Mouse (Mus musculus): ENCODE measurements at regions not wholly inside any gene's neighbourhood (a gene's known extent, or its start where the extent isn't known, plus 50 kb on each side); places are given as distances from the start of the nearest gene placed in this dataset.
"Not testable (repeated sequence)": the region's sequence is repeated elsewhere in the genome, so short reads cannot be mapped to it uniquely, and the experiment has no call there.

DNA sequence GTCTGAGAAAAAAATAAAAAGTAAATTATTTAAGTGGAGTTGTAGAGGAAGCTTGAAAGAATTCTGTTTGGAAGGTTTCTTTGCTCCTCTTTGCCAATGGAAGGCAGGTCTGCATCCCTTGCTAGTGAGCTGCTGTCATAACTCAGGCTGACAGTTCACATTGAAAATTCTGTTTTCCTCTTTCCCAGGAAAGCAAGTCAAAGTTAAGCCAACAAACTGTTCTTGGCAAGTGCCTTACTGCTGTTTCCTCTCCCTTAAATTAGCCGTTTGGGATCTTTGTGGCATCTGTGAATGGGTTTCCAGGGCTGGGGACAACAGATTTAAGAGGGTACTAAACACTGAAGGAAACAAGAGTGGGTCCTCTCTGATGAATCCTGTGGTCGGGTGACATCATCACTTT, 261.2 kb downstream of the Pou4f1 start:
- 38% methylated on average over 2 of the region's 2 CpGs for WGBS
- ATAC-seq (ENCODE audit: low read depth), result no peak
- H3K27me3 ChIP-seq, result 0 out of 2 replicates have a peak, but pooled peaks cover 3% of the 10 kb centered on the region
- no peak overlapping the region for H3K9ac ChIP-seq
- H3K27ac ChIP-seq (replicated peaks), result no peak overlapping the region
- H3K9me3 ChIP-seq, result no peaks in the 10 kb centered on the region
- H3K36me3 ChIP-seq, result no peaks in the 10 kb centered on the region
- H3K4me1 ChIP-seq (replicated peaks), result 0 out of 2 replicates have a peak, but pooled peaks cover 8% of the 10 kb centered on the region
- no peak overlapping the region for H3K4me2 ChIP-seq
- no peak overlapping the region for H3K4me3 ChIP-seq

DNA sequence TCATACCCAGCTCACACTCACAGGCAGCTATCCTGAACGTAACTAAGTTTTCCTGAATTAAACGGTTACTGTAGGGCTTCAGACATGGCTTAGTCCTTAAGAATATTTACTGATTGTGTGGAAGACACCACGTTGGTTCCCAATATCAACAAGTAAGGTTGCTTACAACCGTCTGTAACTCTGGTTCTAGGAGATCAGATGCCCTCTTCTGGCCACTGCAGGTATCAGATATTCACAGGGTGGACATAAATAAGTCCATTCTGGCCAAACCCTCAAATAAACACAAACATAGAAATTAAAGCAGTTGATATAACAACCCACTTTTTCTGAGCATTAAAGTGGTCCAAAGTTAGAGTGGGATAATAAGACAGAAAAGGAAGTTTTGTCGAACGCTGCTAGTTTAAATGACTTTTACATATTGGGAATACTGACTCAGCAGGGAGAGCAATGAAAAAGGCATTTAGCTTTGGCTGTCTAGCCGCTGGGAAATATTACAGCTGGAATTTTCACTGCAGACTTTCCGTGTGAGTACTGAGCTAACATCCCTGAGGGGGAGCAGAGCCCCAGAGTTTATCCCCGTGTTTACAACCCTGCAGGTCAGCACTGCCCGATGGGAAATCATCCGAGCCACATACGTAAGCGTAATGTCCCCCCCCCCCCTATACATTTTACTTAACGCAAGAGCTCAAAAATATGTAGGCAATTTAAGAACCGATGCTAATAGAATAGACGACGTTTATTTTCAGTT, 264.4 kb downstream of the Pou4f1 start:
- Histone ChIP-seq H3K9me3 (no peaks in the 10 kb centered on the region), H3K27me3 (no peaks in the 10 kb centered on the region), H3K4me1 (replicated peaks) (0 out of 2 replicates have a peak, but pooled peaks cover 2% of the 10 kb centered on the region), H3K27ac (replicated peaks) (no peak overlapping the region), H3K4me3 (no peak overlapping the region), H3K4me2 (no peak overlapping the region), H3K9ac (no peak overlapping the region), H3K36me3 (no peaks in the 10 kb centered on the region)
- no peak for ATAC-seq (ENCODE audit: low read depth)
- WGBS, result 64% methylated on average over 17 of the region's 17 CpGs

DNA sequence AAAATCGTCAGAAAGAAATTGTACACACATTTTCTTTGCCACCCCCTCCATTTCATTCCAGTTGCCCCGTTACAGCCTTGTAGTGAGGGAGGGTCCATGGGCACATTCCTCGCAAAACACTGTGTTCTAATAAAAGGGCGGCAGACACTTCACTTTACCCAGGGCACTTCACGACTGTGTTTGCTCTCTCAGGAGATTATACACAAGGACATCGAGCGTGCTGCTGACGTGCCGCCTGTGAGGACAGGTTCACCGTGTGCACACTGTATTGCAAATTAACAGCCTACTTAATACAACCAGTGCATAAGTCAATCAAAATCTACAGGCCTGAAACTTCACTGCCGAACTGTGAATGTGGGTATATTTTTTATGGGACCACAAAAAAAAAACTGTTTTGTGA, 274.6 kb downstream of the Pou4f1 start:
- Histone ChIP-seq H3K27ac (replicated peaks) (no peak overlapping the region; the same call in 1 of the 2 replicates), H3K4me2 (no peak overlapping the region), H3K4me3 (no peak overlapping the region), H3K4me1 (replicated peaks) (no peaks in the 10 kb centered on the region), H3K9me3 (no peaks in the 10 kb centered on the region), H3K27me3 (no peaks in the 10 kb centered on the region), H3K9ac (no peak overlapping the region), H3K36me3 (no peaks in the 10 kb centered on the region)
- no peak for ATAC-seq (ENCODE audit: low read depth)
- 72% methylated on average over 11 of the region's 11 CpGs for WGBS

DNA sequence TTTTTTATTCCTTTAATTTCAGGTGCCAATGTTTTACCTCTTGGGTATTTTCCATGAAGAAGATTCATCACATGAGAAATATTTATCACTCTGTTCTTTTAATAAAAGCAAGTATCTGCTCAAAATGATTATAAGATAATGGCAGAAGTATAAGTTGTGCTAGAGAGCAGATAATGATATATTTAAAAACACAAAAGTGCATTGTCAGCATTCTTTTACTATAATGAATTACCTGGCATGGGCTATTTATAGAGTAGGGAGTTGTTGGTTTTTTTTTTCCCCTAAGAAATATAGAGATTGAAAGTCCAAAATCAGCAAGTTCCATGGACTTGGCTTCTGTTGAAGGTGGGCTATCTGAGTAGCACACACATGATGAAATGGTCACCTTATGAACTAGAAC, 292.7 kb downstream of the Pou4f1 start:
- H3K9ac ChIP-seq, result no peak overlapping the region
- H3K4me3 ChIP-seq, result no peak overlapping the region
- H3K27me3 ChIP-seq, result no peaks in the 10 kb centered on the region
- no peak for ATAC-seq (ENCODE audit: low read depth)
- H3K27ac ChIP-seq (replicated peaks), result no peak overlapping the region
- no peak overlapping the region for H3K4me2 ChIP-seq
- H3K9me3 ChIP-seq, result no peaks in the 10 kb centered on the region
- H3K36me3 ChIP-seq, result no peaks in the 10 kb centered on the region
- no peaks in the 10 kb centered on the region for H3K4me1 ChIP-seq (replicated peaks)

DNA sequence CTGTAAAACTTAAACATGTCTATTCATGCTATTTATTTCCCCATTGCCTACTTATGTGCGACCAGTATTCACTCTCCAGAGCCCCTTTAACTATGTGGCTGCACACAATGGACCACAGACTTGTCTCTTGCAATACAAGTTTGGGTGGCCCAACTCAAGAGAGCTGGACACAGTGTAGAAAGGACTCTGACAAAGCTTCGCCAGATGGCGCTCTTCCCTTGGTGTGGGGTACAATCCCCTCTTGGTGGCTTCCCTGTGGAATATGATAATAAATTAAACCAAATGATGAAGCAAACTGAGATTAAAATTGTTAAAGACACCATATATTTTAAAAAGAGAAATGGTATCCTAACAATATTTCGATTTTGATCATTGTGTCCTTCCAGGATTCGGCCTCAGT, 302.6 kb upstream of the Ednrb start:
- Histone ChIP-seq H3K4me3 (no peak overlapping the region), H3K4me1 (replicated peaks) (peaks cover 5% of the 10 kb centered on the region; the same call in 1 of the 2 replicates), H3K4me2 (no peak overlapping the region), H3K27me3 (no peaks in the 10 kb centered on the region), H3K9ac (no peak overlapping the region), H3K36me3 (no peaks in the 10 kb centered on the region), H3K9me3 (no peaks in the 10 kb centered on the region), H3K27ac (replicated peaks) (no peak overlapping the region)
- WGBS, result 64% methylated on average over 5 of the region's 5 CpGs
- ATAC-seq (ENCODE audit: low read depth), result no peak

DNA sequence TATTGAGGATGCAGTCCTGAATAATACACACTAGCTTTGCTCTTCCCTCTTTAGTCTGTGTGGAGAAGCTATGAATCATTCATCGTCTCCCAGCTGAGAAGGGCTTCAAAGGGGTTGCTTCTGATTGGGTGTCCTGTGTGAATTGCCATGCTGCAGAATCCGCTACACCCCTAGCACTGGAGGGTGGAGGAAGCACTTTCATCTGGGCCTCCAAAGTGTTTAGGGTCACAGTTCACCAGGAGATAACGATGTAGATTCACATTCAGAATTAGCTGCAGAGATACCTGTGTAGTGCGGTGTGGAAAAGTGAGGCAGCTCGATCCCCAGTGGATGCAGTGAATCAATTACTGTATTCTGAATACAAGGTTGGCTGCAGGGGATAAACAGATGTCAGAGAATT, 301.2 kb upstream of the Ednrb start:
- ATAC-seq (ENCODE audit: low read depth), result peak; percentile 47; the same call in 1 of the 2 replicates
- WGBS, result 34% methylated on average over 5 of the region's 5 CpGs
- H3K4me2 ChIP-seq, result no peak overlapping the region
- no peaks in the 10 kb centered on the region for H3K9me3 ChIP-seq
- H3K27ac ChIP-seq (replicated peaks), result no peak overlapping the region
- no peaks in the 10 kb centered on the region for H3K36me3 ChIP-seq
- no peaks in the 10 kb centered on the region for H3K27me3 ChIP-seq
- H3K4me3 ChIP-seq, result no peak overlapping the region
- peaks cover 5% of the 10 kb centered on the region; the same call in 1 of the 2 replicates for H3K4me1 ChIP-seq (replicated peaks)
- H3K9ac ChIP-seq, result no peak overlapping the region

DNA sequence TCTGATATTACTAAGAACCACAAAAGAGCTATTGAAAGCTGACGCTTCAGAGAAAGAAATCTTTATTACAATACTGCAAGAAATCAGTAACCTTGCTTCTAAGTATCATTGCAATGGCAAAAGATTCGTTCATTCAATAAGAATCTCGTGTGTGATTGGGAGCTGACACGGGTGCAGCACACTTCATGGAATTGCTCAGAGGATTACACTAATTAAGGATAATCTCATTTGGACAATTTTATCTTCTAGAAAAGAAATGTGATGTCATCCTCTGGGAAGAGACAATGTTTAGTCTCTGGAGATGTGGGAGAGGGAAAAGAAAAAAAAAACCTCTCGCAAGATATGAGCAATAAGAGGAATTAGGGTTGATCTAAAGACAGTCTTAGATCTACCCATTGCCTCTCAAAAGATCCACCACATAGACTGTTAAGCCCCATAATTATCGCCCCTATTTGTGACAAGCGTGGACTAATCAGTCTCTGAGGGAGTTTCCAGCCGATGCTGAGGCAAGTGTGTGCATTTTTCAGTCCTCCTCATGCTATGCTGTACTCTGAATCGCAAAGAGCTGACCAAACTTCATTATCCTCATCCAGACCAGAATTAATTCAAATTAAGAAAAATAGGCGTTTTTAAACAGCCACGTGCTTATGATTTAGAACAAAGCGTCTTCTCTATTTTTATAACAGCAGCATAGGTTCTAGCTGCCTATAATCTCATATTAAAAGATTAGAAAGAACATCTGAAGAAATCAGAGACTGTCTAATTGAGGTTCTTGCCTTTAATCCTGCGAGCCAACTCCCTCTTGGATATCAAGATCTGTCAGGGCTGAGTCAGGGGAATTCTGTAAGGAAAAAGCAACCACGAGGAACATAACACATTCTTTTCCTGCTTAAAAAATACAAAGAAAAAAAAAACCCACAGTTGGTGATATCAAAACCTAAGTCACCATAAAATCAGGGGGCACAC, 271.1 kb upstream of the Ednrb start:
- Histone ChIP-seq H3K9me3 (no peaks in the 10 kb centered on the region), H3K36me3 (no peaks in the 10 kb centered on the region), H3K27ac (replicated peaks) (no peak overlapping the region), H3K4me2 (no peak overlapping the region), H3K9ac (no peak overlapping the region), H3K4me1 (replicated peaks) (no peaks in the 10 kb centered on the region), H3K27me3 (no peaks in the 10 kb centered on the region), H3K4me3 (no peak overlapping the region)
- WGBS, result 83% methylated on average over 14 of the region's 14 CpGs
- no peak for ATAC-seq (ENCODE audit: low read depth)

DNA sequence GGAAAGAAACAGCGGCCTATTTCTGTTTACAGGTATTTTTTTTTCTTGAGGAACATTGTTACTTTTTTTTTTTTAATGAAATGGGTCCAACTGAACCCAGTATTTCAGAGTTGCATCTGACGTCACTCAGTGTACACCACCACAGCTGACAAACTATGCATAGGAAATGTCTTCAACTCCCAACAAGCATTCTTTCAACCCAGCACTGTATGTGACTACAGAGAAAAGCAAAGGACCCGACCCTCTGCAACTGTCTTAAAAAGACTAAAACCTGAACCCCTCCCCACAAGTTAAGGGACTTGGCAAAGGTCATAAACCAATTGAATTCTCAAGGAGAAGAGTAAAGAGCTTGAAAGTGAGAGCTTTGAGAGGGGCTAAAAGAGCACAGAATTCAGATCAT, 270.0 kb upstream of the Ednrb start:
- Histone ChIP-seq H3K36me3 (no peaks in the 10 kb centered on the region), H3K4me1 (replicated peaks) (no peaks in the 10 kb centered on the region), H3K27me3 (no peaks in the 10 kb centered on the region), H3K4me3 (no peak overlapping the region), H3K4me2 (no peak overlapping the region), H3K9ac (no peak overlapping the region), H3K9me3 (no peaks in the 10 kb centered on the region), H3K27ac (replicated peaks) (no peak overlapping the region)
- no peak for ATAC-seq (ENCODE audit: low read depth)
- 60% methylated on average over 3 of the region's 3 CpGs for WGBS

DNA sequence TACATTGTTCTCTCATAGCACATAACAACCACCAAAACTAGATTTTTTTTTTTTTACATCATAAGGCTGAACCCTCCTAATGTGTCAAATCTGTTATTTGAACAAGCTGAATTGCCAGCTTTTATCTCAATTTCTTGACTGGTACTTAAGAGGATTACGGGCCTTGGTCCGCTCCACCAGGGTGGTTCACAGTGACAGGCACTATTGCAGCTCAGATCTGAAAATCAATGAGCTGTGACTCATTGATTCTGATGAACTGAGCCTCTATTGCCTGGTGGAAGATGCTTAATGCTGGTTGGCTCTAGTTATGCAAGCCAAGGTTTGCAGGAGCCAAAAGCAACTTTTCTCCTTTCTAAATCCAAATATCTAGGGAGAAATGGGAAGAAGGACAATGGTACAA, 269.2 kb upstream of the Ednrb start:
- ATAC-seq (ENCODE audit: low read depth), result no peak
- H3K27me3 ChIP-seq, result no peaks in the 10 kb centered on the region
- H3K4me2 ChIP-seq, result no peak overlapping the region
- no peaks in the 10 kb centered on the region for H3K36me3 ChIP-seq
- 65% methylated on average over 2 of the region's 2 CpGs for WGBS
- no peak overlapping the region for H3K4me3 ChIP-seq
- H3K27ac ChIP-seq (replicated peaks), result no peak overlapping the region
- H3K4me1 ChIP-seq (replicated peaks), result no peaks in the 10 kb centered on the region
- no peak overlapping the region for H3K9ac ChIP-seq
- H3K9me3 ChIP-seq, result no peaks in the 10 kb centered on the region

DNA sequence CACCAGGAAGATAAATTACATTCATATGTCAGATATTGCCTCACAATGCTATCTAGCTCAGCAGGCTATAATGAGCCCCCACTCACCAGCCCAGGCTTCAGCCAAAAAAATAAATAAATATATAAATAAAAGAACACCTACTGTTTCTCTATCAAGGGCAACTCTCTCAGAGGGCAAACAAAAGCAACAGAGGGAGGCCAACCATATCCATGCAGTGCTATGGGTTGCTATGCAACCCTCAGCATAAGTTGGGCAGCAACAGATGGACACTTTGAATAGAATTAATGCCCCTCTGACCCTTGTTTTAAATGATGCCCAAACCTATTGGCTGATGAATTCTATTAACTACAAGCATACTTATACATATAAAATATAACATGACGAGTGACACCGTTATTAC, 242.2 kb upstream of the Ednrb start:
- no peak overlapping the region for H3K4me2 ChIP-seq
- H3K27me3 ChIP-seq, result no peaks in the 10 kb centered on the region
- 44% methylated on average over 2 of the region's 2 CpGs for WGBS
- no peak overlapping the region for H3K4me3 ChIP-seq
- 0 out of 2 replicates have a peak, but pooled peaks cover 2% of the 10 kb centered on the region for H3K4me1 ChIP-seq (replicated peaks)
- no peaks in the 10 kb centered on the region for H3K36me3 ChIP-seq
- H3K9me3 ChIP-seq, result no peaks in the 10 kb centered on the region
- no peak overlapping the region for H3K27ac ChIP-seq (replicated peaks)
- no peak overlapping the region for H3K9ac ChIP-seq
- no peak for ATAC-seq (ENCODE audit: low read depth)

DNA sequence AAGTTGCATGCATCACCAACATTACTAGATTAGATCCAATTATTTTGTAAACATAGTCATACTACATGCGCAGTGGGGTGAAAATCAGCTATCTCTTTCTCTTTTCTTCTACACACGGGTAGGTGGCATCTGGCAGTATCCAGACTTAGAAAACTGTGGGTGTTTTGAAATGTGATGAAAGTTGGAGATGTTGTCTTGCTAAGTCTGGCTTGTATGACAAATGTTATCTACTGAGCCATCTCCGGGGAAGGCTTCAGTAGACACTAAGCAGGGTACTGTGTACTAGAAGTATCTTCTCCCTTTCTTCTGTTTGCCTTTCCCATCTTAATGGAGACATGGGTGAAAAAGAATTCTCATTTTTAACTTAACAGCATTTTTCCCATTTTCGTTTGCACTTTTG, 220.0 kb upstream of the Ednrb start:
- H3K27me3 ChIP-seq; H3K9me3 ChIP-seq; H3K27ac ChIP-seq (replicated peaks); H3K4me2 ChIP-seq; H3K9ac ChIP-seq; H3K4me3 ChIP-seq; ATAC-seq (ENCODE audit: low read depth); H3K36me3 ChIP-seq; H3K4me1 ChIP-seq (replicated peaks): not testable (repeated sequence)
- 74% methylated on average over 1 of the region's 4 CpGs for WGBS

DNA sequence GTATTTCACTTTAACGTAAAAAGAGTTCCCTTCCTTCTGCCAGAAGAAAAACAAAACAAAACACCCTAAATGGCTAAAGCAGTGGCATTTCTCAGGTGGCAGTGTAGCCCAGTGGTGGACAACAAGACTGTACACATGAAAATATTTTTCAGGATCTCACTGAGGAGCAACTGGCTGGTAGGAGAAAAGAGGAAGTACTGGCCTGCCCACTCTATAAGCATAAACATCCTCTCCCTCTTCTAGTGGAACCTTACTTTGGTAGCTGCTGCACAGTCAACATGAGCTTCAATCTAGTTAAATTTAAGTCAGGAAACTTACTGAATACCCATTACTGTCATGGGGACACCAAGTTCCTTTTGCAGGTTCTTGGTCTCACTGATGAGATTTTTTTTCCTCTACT, 209.5 kb upstream of the Ednrb start:
- Histone ChIP-seq H3K9ac (no peak overlapping the region), H3K4me3 (no peak overlapping the region), H3K36me3 (no peaks in the 10 kb centered on the region), H3K27me3 (no peaks in the 10 kb centered on the region), H3K4me1 (replicated peaks) (no peaks in the 10 kb centered on the region), H3K9me3 (no peaks in the 10 kb centered on the region), H3K4me2 (no peak overlapping the region), H3K27ac (replicated peaks) (no peak overlapping the region)
- 86% methylated on average over 1 of the region's 1 CpGs for WGBS
- ATAC-seq (ENCODE audit: low read depth), result no peak

Measured in neural tube, embryonic 13.5 days (tissue).